Mouse (Mus musculus) kidney, postnatal 0 days (tissue): ENCODE data around the gene Pan3. TPM values are rescaled to one million over a fixed set of nuclear protein-coding genes. Genes with fewer than 3 reads are reported as not detected.

ENCODE experiments used
- ATAC-seq: fragments of 200-750 bp; cut with Nextera tagmentation; replicated peaks from 2 replicates; pipeline ENCODE4 v1.8.0; 2017; ENCODE audit warnings: low read depth, moderate number of reproducible peaks, moderate TSS enrichment, moderate library complexity; ENCODE audit not compliant: low FRiP score
- DNase-seq: peaks from one replicate; pipeline ENCODE4 v3.0.0-alpha.2; 2016; ENCODE audit warnings: low spot score
- H3K27ac ChIP-seq: fragments of 300-500 bp; sonication (generic); 2 replicates; pipeline ENCODE4 v1.5.1; 2014; ENCODE audit warnings: mild to moderate bottlenecking
- H3K27me3 ChIP-seq: fragments of 300-500 bp; sonication (generic); 2 replicates; pipeline ENCODE4 v1.6.1; 2014; ENCODE audit warnings: low read length, mixed read lengths; ENCODE audit not compliant: insufficient read depth
- H3K36me3 ChIP-seq: fragments of 300-500 bp; sonication (generic); 2 replicates; pipeline ENCODE4 v1.6.1; 2014; ENCODE audit warnings: low read length, mixed read lengths; ENCODE audit not compliant: insufficient read depth
- H3K4me1 ChIP-seq: fragments of 300-500 bp; sonication (generic); replicated peaks from 2 replicates; pipeline ENCODE4 v1.6.1; 2014; ENCODE audit warnings: antibody characterized with exemption, low read length, mixed read lengths; ENCODE audit not compliant: insufficient read depth
- H3K4me2 ChIP-seq: fragments of 300-500 bp; sonication (generic); 2 replicates; pipeline ENCODE4 v1.6.1; 2014; ENCODE audit warnings: mild to moderate bottlenecking, low read length, moderate library complexity, mixed read lengths
- H3K4me3 ChIP-seq: fragments of 300-500 bp; sonication (generic); replicated peaks from 2 replicates; pipeline ENCODE4 v1.5.1; 2014; ENCODE audit warnings: low read depth, low read length
- H3K9ac ChIP-seq: fragments of 300-500 bp; sonication (generic); 2 replicates; pipeline ENCODE4 v1.6.1; 2014; ENCODE audit warnings: low read depth, low read length
- H3K9me3 ChIP-seq: fragments of 300-500 bp; sonication (generic); replicated peaks from 2 replicates; pipeline ENCODE4 v1.6.1; 2016; ENCODE audit warnings: low read length, inconsistent platforms, mixed read lengths
- CTCF ChIP-seq: IDR thresholded peaks from 2 replicates; pipeline ENCODE4 v1.5.1; 2016; ENCODE audit warnings: antibody characterized with exemption, low read depth, mild to moderate bottlenecking, moderate library complexity
- WGBS: fragments of 180-500 bp; shearing (Covaris S2); extraction: QIAGEN DNeasy Blood & Tissue Kit; methylation state at CpG from one replicate; pipeline ENCODE4 v1.1.7; 2014; 5-methylcytosine and 5-hydroxymethylcytosine counted together
- polyA plus RNA-seq: library from polyadenylated mRNA; unstranded; fragments of >200 nt; fragmentation: Nextera tagmentation; extraction: Ambion mirVana; gene quantifications from 2 replicates; pipeline ENCODE4 v1.2.1, GENCODE M21; 2015

The Pan3 gene
- polyA plus RNA-seq, 1 experiment from 2014 or later: 69.9 TPM

DNA sequence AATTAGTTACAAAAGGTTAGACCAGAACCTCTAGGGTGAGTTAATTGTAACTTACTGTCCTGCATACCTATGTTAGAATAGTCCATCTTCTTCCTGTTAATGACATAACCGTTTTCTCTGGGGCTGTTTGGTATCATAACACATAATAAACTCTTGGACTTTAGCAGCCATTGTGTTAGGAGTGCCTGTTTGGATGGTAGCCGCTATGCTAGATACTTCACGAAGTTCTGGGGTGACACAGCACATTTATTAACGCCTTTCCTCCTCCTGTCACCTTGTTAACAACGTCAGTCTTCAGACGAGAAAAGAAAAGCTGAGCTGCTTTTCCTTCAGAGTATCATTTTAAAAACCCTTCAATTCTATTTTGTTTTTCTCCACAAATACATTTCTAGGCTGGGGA is 59.3 kb downstream of the Pan3 start:
- Histone ChIP-seq H3K4me1 (no peaks in the 10 kb centered on the region), H3K36me3 (0 out of 2 replicates have a peak, but pooled peaks cover 2% of the 10 kb centered on the region), H3K27ac (no peak overlapping the region), H3K27me3 (no peaks in the 10 kb centered on the region), H3K4me3 (no peak overlapping the region), H3K9me3 (no peaks in the 10 kb centered on the region), H3K4me2 (no peak overlapping the region), H3K9ac (no peak overlapping the region)
- no peak for ATAC-seq
- no peak for TF ChIP-seq CTCF
- no peak for DNase-seq
- WGBS: 62% methylated on average over 6 of the region's 6 CpGs

DNA sequence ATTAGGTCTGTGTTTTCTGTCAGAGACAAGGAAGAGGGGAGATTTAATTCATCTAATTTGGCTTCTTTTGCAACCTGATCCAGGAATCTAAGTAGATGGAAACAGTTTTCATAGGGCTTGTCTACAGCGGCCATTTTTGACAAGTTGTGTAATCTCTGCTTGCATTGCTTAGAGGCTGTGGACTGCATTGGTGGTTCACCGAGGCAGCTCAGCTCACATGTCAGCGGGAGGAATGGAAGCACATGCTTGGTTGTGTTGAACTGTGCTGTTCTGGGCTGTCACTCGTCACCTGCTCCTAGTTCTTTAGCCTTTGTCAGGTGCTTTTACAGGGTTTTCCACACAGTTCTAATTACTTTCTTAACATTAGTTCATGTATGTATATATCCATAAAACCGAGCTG is 60.9 kb downstream of the Pan3 start:
- WGBS: 79% methylated on average over 5 of the region's 5 CpGs
- Histone ChIP-seq H3K27me3 (no peaks in the 10 kb centered on the region), H3K4me1 (no peaks in the 10 kb centered on the region), H3K4me2 (no peak overlapping the region), H3K9ac (no peak overlapping the region), H3K36me3 (0 out of 2 replicates have a peak, but pooled peaks cover 2% of the 10 kb centered on the region), H3K9me3 (no peaks in the 10 kb centered on the region), H3K4me3 (no peak overlapping the region), H3K27ac (no peak overlapping the region)
- DNase-seq (no peak), ATAC-seq (no peak)
- TF ChIP-seq CTCF: no peak

DNA sequence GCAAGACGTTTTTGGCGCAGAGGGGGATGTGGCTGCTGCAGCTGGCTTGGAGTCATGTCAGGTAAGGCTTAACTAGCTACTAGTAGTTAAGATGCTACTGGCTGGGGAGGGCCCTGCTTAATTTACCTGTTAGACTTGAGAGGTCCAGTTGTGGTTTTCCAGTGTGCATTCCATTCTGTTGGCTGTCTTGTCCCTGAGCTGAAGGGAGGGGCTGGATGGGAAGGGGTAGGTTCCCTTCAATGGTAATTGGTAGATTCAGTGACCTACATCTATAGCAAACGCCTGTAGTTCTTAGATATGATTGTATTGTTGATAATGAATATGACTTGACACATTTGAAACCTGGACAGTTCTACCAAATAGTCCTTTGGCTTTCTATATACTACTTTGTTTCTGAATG is 62.5 kb downstream of the Pan3 start:
- no peaks in the 10 kb centered on the region for H3K4me1 ChIP-seq
- DNase-seq: no peak
- no peak overlapping the region for H3K4me3 ChIP-seq
- 80% methylated on average over 3 of the region's 3 CpGs for WGBS
- H3K4me2 ChIP-seq: no peak overlapping the region
- ATAC-seq: no peak
- H3K36me3 ChIP-seq: 0 out of 2 replicates have a peak, but pooled peaks cover 2% of the 10 kb centered on the region
- H3K9me3 ChIP-seq: no peaks in the 10 kb centered on the region
- H3K9ac ChIP-seq: no peak overlapping the region
- no peak for TF ChIP-seq CTCF
- H3K27me3 ChIP-seq: no peaks in the 10 kb centered on the region
- H3K27ac ChIP-seq: no peak overlapping the region

DNA sequence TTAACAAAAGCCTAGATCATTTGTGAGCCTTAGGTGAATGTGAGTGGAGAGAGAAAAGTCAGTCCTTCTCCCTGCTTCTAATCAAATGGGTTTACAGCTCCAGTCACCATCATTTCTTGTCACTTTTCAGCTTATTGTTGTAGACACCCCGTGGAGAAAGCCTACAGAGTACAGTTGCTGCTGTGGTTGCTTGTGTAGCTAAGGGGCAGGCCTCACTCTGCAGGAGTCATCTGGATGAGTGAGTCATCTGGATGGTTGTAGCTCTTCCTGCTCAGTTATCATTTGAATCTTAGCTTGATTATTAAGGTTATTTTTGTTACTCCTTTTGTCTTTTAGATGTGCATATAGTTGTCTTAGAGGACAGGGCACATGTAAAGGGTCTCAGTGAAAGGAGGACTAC is 63.2 kb downstream of the Pan3 start:
- ATAC-seq (no peak), DNase-seq (no peak)
- no peaks in the 10 kb centered on the region for H3K27me3 ChIP-seq
- H3K4me3 ChIP-seq: no peak overlapping the region
- H3K4me1 ChIP-seq: no peaks in the 10 kb centered on the region
- no peaks in the 10 kb centered on the region for H3K9me3 ChIP-seq
- 0 out of 2 replicates have a peak, but pooled peaks cover 2% of the 10 kb centered on the region for H3K36me3 ChIP-seq
- H3K9ac ChIP-seq: no peak overlapping the region
- H3K4me2 ChIP-seq: no peak overlapping the region
- WGBS: 77% methylated on average over 1 of the region's 1 CpGs
- no peak for TF ChIP-seq CTCF
- no peak overlapping the region for H3K27ac ChIP-seq

DNA sequence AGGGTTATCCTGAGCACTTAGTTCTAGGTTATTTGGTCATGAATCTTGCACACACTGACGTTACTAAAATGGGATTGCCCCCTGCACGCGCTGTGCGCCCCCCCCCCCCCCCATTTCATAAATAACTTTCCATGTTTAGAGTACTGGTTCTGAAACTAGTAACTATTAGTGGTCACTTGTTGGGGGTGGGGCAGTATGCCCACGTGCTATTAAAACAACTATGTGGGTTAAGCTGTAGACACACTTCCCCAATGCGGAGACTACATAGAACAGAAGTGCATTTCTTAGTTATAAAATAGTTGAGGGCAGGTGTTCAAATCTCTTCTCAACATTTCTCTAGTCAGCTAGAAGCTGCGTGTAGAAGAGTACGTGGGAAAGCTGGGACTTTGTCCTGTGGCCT is 63.7 kb downstream of the Pan3 start:
- Histone ChIP-seq H3K9me3 (no peaks in the 10 kb centered on the region), H3K27ac (no peak overlapping the region), H3K4me3 (no peak overlapping the region), H3K4me1 (no peaks in the 10 kb centered on the region), H3K27me3 (no peaks in the 10 kb centered on the region), H3K36me3 (no peaks in the 10 kb centered on the region), H3K4me2 (no peak overlapping the region), H3K9ac (no peak overlapping the region)
- 82% methylated on average over 8 of the region's 8 CpGs for WGBS
- no peak for TF ChIP-seq CTCF
- DNase-seq (no peak), ATAC-seq (no peak)

DNA sequence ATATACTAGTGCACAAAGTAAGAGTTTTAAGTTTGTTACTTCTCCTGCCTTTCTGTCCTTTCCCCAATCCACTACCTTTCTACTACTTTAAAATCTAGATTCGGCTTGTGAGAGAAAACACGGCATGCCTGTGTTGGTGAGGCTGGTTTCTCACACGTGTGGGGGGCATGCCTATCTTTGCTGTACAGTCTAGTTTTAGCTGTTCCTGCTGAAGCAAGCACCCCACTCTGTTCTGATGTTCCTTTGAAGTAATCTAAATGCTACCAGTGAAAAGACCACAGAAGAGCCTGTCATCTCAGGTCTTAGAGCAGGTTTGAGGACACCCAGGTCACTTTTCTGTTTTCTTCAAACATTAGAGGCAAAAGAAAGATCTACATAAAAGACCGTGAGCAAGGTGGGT is 64.4 kb downstream of the Pan3 start:
- H3K27ac ChIP-seq: no peak overlapping the region
- H3K9ac ChIP-seq: no peak overlapping the region
- H3K4me2 ChIP-seq: no peak overlapping the region
- H3K27me3 ChIP-seq: no peaks in the 10 kb centered on the region
- no peaks in the 10 kb centered on the region for H3K9me3 ChIP-seq
- TF ChIP-seq CTCF: no peak
- ATAC-seq (no peak), DNase-seq (no peak)
- no peak overlapping the region for H3K4me3 ChIP-seq
- H3K36me3 ChIP-seq: no peaks in the 10 kb centered on the region
- no peaks in the 10 kb centered on the region for H3K4me1 ChIP-seq
- WGBS: 90% methylated on average over 4 of the region's 4 CpGs

DNA sequence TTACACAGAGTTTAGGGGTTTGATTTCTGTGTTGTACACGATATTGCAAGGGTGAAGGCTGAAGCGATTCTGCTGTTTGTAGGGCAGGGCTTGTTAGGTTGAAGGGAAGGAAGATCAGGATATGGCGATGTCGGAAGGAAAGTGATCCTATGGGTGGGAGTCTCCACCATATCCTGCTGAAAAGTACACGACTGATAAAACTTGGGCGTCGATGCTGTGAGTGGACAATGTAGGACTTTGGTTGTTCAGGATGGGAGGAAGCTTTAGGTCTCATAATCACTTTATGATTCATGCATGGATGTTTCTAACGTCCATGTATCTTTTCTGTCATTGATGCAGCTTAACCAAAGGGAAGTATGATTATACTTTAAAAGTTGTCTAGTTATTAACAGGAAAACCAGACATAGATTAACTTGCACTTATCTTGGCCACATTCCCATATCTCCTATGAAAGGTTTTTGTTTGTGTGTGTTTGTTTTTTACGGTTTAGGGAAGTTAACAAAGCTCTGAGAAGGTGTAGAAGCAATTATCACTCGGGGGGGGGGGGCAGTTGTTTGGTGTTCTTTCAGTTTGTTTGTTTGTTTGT is 64.9 kb downstream of the Pan3 start:
- H3K4me3 ChIP-seq: no peak overlapping the region
- H3K4me1 ChIP-seq: no peaks in the 10 kb centered on the region
- no peaks in the 10 kb centered on the region for H3K27me3 ChIP-seq
- no peaks in the 10 kb centered on the region for H3K36me3 ChIP-seq
- no peak overlapping the region for H3K4me2 ChIP-seq
- no peaks in the 10 kb centered on the region for H3K9me3 ChIP-seq
- no peak for TF ChIP-seq CTCF
- no peak for DNase-seq
- WGBS: 75% methylated on average over 10 of the region's 10 CpGs
- no peak overlapping the region for H3K27ac ChIP-seq
- ATAC-seq: no peak
- H3K9ac ChIP-seq: no peak overlapping the region
